Mouse (Mus musculus) mammary gland, adult 2 months (tissue): Measurements from ENCODE around the gene Adam20. TPM values are rescaled to one million over a fixed set of nuclear protein-coding genes. Genes with fewer than 3 reads are reported as not detected.

Experiments
- polyA plus RNA-seq: library from polyadenylated mRNA; depleted of rRNA; stranded (reverse); fragments of >200 nt; gene quantifications from 2 replicates; pipeline ENCODE4 v1.2.3, GENCODE M21; 2012; ENCODE audit warnings: low replicate concordance; rRNA removed

The Adam20 gene
- not detected in 2 replicates for polyA plus RNA-seq

DNA sequence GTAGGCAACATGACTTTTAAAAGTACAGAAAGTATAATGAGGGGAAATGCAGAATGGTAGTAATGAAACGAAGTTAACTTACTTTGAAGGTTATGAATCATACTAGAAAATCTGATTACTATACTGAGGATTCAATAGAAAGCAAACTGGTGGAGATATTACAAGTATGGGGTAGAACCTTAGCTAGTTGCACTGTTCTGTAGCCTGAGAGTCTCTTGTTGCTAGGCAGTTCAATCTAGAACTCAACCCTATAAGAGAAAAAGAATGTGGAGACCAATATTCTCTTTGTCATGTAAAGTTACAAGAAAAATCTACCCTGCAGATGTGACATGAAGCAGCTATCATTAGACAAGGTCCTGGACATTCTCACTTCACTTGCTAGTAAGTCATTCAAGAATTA, at the start of gene Adam20:
Gene Adam20, plus strand, starts transcription at position 301 of the 400 bp plus-strand sequence.

DNA sequence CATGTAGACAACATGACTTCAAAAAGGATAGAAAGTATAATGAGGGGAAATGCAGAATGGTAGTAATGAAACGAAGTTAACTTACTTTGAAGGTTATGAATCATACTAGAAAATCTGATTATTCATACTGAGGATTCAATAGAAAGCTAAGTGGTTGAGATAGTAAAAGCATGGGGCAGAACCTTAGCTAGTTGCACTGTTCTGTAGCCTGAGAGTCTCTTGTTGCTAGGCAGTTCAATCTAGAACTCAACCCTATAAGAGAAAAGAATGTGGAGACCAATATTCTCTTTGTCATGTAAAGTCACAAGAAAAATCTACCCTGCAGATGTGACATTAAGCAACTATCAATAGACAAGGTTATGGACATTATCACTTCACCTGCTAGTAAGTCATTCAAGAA, 41.2 kb upstream of the Adam20 start, which contains the start of gene Adam25:
Gene Adam25, plus strand, starts transcription at position 301 of the 400 bp plus-strand sequence.

Other genes with a start within 250 kb of the Adam20 start
- gene Adam24, start 118.2 kb upstream of the Adam20 start, polyA plus RNA-seq: not detected in 2 replicates
- gene Adam25, start 41.1 kb upstream of the Adam20 start, polyA plus RNA-seq: 0.04 TPM in 1 of 2 replicates, not detected in the other
- gene Adam39, start 29.7 kb downstream of the Adam20 start, polyA plus RNA-seq: not detected in 2 replicates